Mouse (Mus musculus) limb, embryonic 14.5 days (tissue): ENCODE measurements around the gene Ppp4r3b. TPM values are rescaled to one million over a fixed set of nuclear protein-coding genes. Genes with fewer than 3 reads are reported as not detected.

Experiments used
- ATAC-seq: fragments of 200-750 bp; cut with Nextera tagmentation; 2 replicates; pipeline ENCODE4 v1.8.0; 2017; ENCODE audit warnings: low read depth, moderate number of reproducible peaks, moderate TSS enrichment; ENCODE audit not compliant: low FRiP score
- DNase-seq: peaks from one replicate; pipeline ENCODE4 v3.0.0-alpha.2; 2015; ENCODE audit warnings: low spot score
- H3K27ac ChIP-seq: fragments of 300-500 bp; sonication (generic); replicated peaks from 2 replicates; pipeline ENCODE4 v1.5.1; 2014; ENCODE audit warnings: low read depth, mild to moderate bottlenecking, low read length, moderate library complexity, mixed read lengths
- H3K27me3 ChIP-seq: fragments of 300-500 bp; sonication (generic); 2 replicates; pipeline ENCODE4 v1.6.1; 2014; ENCODE audit warnings: low read length, mixed read lengths; ENCODE audit not compliant: control insufficient read depth, insufficient read depth
- H3K36me3 ChIP-seq: fragments of 300-500 bp; sonication (generic); 2 replicates; pipeline ENCODE4 v1.6.1; 2014; ENCODE audit warnings: mild to moderate bottlenecking, low read length, moderate library complexity, mixed read lengths; ENCODE audit not compliant: control insufficient read depth, insufficient read depth
- H3K4me1 ChIP-seq: fragments of 300-500 bp; sonication (generic); 2 replicates; pipeline ENCODE4 v1.6.1; 2014; ENCODE audit warnings: antibody characterized with exemption, low read length, mixed read lengths; ENCODE audit not compliant: control insufficient read depth, insufficient read depth
- H3K4me2 ChIP-seq: fragments of 300-500 bp; sonication (generic); replicated peaks from 2 replicates; pipeline ENCODE4 v1.6.1; 2014; ENCODE audit warnings: low read depth, mild to moderate bottlenecking, low read length, moderate library complexity; ENCODE audit not compliant: severe bottlenecking
- H3K4me3 ChIP-seq: fragments of 300-500 bp; sonication (generic); replicated peaks from 2 replicates; pipeline ENCODE4 v1.5.1; 2014; ENCODE audit warnings: low read length
- H3K9ac ChIP-seq: fragments of 300-500 bp; sonication (generic); 2 replicates; pipeline ENCODE4 v1.6.1; 2014; ENCODE audit warnings: mild to moderate bottlenecking, low read depth, low read length, moderate library complexity; ENCODE audit not compliant: severe bottlenecking
- H3K9me3 ChIP-seq: fragments of 300-500 bp; sonication (generic); 2 replicates; pipeline ENCODE4 v1.6.1; 2016; ENCODE audit warnings: low read length; ENCODE audit not compliant: control insufficient read depth
- POLR2A ChIP-seq: fragments of 200-500 bp; IDR thresholded peaks from 2 replicates; pipeline ENCODE4 v1.8.0; 2012; ENCODE audit warnings: inconsistent platforms, mild to moderate bottlenecking, moderate library complexity, borderline replicate concordance; ENCODE audit not compliant: insufficient read depth, insufficient read length; ENCODE audit errors: extremely low read depth
- WGBS: fragments of 180-500 bp; shearing (Covaris S2); extraction: QIAGEN DNeasy Blood & Tissue Kit; methylation state at CpG from one replicate; pipeline ENCODE4 v1.1.7; 2014; 5-methylcytosine and 5-hydroxymethylcytosine counted together
- polyA plus RNA-seq, 2 experiments: library from polyadenylated mRNA; depleted of rRNA in 1 of 2; stranded (reverse) in 1 of 2; unstranded in 1 of 2; fragments of >200 nt; fragmentation: Nextera tagmentation in 1 of 2; extraction: Ambion mirVana in 1 of 2; gene quantifications; 2 replicates each; pipeline versions ENCODE4 v1.2.1 to v1.2.3; 2012 to 2014

Gene Ppp4r3b
- polyA plus RNA-seq, 2 experiments = 21.0 to 77.8 TPM

DNA sequence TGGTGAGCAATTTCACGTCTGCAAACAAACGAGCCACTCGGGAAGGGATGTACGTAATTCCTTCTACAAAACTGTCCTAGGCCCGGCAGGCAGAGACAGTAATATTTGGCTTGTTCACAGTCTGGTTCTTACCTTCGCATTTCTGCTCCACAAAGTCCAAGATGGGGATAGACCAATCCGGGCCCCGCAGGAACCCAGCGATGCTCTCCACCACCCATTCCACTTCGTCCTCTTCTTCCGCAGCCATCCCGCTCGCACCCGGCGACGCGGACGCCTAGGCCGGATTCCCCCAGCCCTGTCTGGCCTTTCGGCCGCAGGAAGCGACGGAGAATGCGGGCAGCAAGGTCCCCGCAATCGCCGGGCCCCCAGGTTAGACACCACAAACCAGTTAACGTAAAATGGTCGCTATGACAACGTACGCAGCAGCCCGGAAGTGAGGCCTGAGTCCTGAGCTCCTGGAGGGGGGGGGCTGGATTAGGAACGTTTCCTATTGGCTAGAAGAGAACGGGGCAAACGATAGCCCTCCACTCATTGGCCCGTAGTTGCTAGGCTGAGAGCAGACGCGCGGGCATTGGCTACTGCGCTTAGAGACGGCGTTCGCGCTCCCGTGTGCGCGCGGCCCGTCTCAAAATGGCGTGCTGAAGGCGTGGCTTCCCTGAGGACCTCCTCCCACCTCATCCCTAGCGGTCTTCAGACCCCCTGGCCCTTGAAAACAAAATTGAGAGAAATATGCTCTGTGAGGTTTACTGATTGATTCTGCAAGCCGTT, 74.4 kb downstream of the Ppp4r3b start, which contains the start of gene Cfap36:
Gene Cfap36, minus strand, starts transcription at position 527 of the 768 bp plus-strand sequence.
- under 1% methylated on average over 53 of the region's 53 CpGs for WGBS
- peak within 1 kb of the TSS; percentile 70 for H3K4me2 ChIP-seq
- H3K4me3 ChIP-seq = peak within 1 kb of the TSS; percentile 60
- peak within 1 kb of the TSS; percentile 61; the same call in 1 of the 2 replicates for H3K27ac ChIP-seq
- H3K9me3 ChIP-seq = no peaks in the 10 kb centered on the region
- H3K36me3 ChIP-seq = peaks cover 10% of the 10 kb centered on the region
- DNase-seq = peak; percentile 99
- ATAC-seq = peak; percentile 100
- no peak for TF ChIP-seq POLR2A
- H3K9ac ChIP-seq = peak within 1 kb of the TSS; percentile 66
- H3K27me3 ChIP-seq = no peaks in the 10 kb centered on the region
- peaks cover 12% of the 10 kb centered on the region for H3K4me1 ChIP-seq

DNA sequence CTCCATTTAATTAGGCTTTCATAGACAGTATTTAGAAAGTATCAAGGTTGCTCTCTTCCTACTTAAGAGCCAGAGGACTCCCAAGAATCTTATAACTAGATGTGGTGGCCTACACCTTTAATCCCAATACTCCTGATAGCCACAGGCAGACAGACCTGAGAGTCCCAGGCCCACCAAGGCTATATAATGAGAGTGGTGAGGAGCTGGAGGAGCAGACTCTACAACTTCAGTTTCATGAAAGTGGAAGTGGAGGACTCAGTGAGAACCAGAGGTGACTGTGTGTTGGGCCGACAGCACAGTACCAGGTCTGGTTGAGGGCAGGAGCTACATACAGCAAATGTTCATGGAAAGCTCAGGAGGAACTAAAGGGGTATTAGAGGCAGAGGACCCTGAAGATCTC, 75.0 kb downstream of the Ppp4r3b start:
- Histone ChIP-seq H3K4me2 (peak overlapping the region; percentile 23; the same call in 1 of the 2 replicates), H3K27ac (no peak overlapping the region), H3K4me1 (peaks cover 12% of the 10 kb centered on the region), H3K27me3 (no peaks in the 10 kb centered on the region), H3K4me3 (peak overlapping the region; percentile 60), H3K36me3 (peaks cover 4% of the 10 kb centered on the region), H3K9me3 (no peaks in the 10 kb centered on the region), H3K9ac (no peak overlapping the region)
- ATAC-seq = no peak
- 100% methylated on average over 1 of the region's 1 CpGs for WGBS
- TF ChIP-seq POLR2A = no peak
- DNase-seq = no peak

DNA sequence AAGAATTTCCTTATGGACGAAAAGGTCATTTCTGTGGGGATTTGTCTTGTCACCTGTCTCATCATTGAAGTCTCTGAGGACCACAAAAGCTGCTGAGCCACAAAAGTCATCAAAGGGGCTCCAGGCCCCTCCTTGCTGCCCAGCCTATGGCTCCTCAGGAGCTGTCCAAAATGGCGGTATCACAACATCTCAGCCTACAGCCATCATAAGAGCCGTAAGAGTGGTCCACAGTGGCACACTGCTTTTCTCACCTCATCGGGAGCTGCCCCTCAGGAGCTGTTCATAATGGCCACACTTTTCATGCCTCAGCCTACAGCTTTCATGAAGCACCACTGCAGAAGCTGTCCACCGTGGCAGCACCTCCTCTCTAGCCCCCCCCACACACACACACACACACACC, 75.7 kb downstream of the Ppp4r3b start:
- no peak for TF ChIP-seq POLR2A
- H3K4me2 ChIP-seq = no peak overlapping the region
- no peak overlapping the region for H3K27ac ChIP-seq
- H3K36me3 ChIP-seq = no peaks in the 10 kb centered on the region; the same call in 1 of the 2 replicates
- no peak for DNase-seq
- H3K27me3 ChIP-seq = no peaks in the 10 kb centered on the region
- H3K9me3 ChIP-seq = no peaks in the 10 kb centered on the region
- ATAC-seq = no peak
- WGBS = 96% methylated on average over 5 of the region's 5 CpGs
- peaks cover 12% of the 10 kb centered on the region for H3K4me1 ChIP-seq
- H3K4me3 ChIP-seq = no peak overlapping the region
- no peak overlapping the region for H3K9ac ChIP-seq

GRCm38 (mm10) chr11:29254643-29255042, 82.0 kb downstream of the Ppp4r3b start:
- no peaks in the 10 kb centered on the region for H3K4me1 ChIP-seq
- no peak overlapping the region for H3K27ac ChIP-seq
- ATAC-seq (no peak), DNase-seq (no peak)
- TF ChIP-seq POLR2A = no peak
- no peaks in the 10 kb centered on the region for H3K27me3 ChIP-seq
- no peak overlapping the region for H3K9ac ChIP-seq
- 80% methylated on average over 1 of the region's 1 CpGs for WGBS
- no peak overlapping the region for H3K4me3 ChIP-seq
- no peak overlapping the region for H3K4me2 ChIP-seq
- H3K9me3 ChIP-seq = no peaks in the 10 kb centered on the region
- H3K36me3 ChIP-seq = no peaks in the 10 kb centered on the region

- no peak overlapping the region for H3K9ac ChIP-seq
- H3K27me3 ChIP-seq = no peaks in the 10 kb centered on the region
- no peak for ATAC-seq
- no peaks in the 10 kb centered on the region; the same call in 1 of the 2 replicates for H3K9me3 ChIP-seq
- no peaks in the 10 kb centered on the region for H3K36me3 ChIP-seq
- H3K4me2 ChIP-seq = no peak overlapping the region
- H3K4me1 ChIP-seq = no peaks in the 10 kb centered on the region
- no peak overlapping the region for H3K4me3 ChIP-seq
- TF ChIP-seq POLR2A = no peak
- H3K27ac ChIP-seq = no peak overlapping the region
- WGBS = 30% methylated on average over 3 of the region's 3 CpGs
- peak; percentile 79 for DNase-seq
Observed at GRCm38 (mm10) chr11:29267824-29268223, 95.1 kb downstream of the Ppp4r3b start.

Other genes with a start within 250 kb of the Ppp4r3b start
- 24.5 and 32.2 TPM in 2 replicates for gene Pnpt1, start 42.1 kb upstream of the Ppp4r3b start, polyA plus RNA-seq (2012; rRNA removed)
- gene Pnpt1, start 42.1 kb upstream of the Ppp4r3b start, polyA plus RNA-seq (2014; fragmentation: Nextera tagmentation; extraction: Ambion mirVana) = 35.8 and 37.4 TPM in 2 replicates
- gene Cfap36, start 74.5 kb downstream of the Ppp4r3b start, polyA plus RNA-seq (2012; rRNA removed) = 12.1 and 23.0 TPM in 2 replicates
- gene Cfap36, start 74.5 kb downstream of the Ppp4r3b start, polyA plus RNA-seq (2014; fragmentation: Nextera tagmentation; extraction: Ambion mirVana) = 43.4 and 46.9 TPM in 2 replicates
- gene Ccdc88a, start 200.8 kb downstream of the Ppp4r3b start, polyA plus RNA-seq (2012; rRNA removed) = 11.8 and 16.1 TPM in 2 replicates
- 31.8 and 36.7 TPM in 2 replicates for gene Ccdc88a, start 200.8 kb downstream of the Ppp4r3b start, polyA plus RNA-seq (2014; fragmentation: Nextera tagmentation; extraction: Ambion mirVana)